Mouse (Mus musculus): ENCODE results near the gene Lkaaear1. TPM values are rescaled to one million over a fixed set of nuclear protein-coding genes. Genes with fewer than 3 reads are reported as not detected.

Lkaaear1 gene
- polyA plus RNA-seq, 1 experiment from 2014 or later = not detected

- ATAC-seq = no peak
- no peaks in the 10 kb centered on the region for H3K36me3 ChIP-seq (ENCODE audit: control insufficient read depth, insufficient read depth, low read length)
These were observed 20.5 kb downstream of the Lkaaear1 start for GRCm38 (mm10) chr2:181677755-181678098.

GRCm38 (mm10) chr2:181677096-181677754 is 21.0 kb downstream of the Lkaaear1 start:
- Histone ChIP-seq H3K4me2 (ENCODE audit: low read length) (no peak overlapping the region), H3K27me3 (ENCODE audit: control insufficient read depth, insufficient read depth, low read depth, low read length) (peaks cover 18% of the 10 kb centered on the region), H3K36me3 (ENCODE audit: control insufficient read depth, insufficient read depth, low read length) (no peaks in the 10 kb centered on the region), H3K27ac (ENCODE audit: low read length) (peak overlapping the region; percentile 38), H3K4me3 (ENCODE audit: low read depth, low read length) (no peak overlapping the region), H3K9me3 (replicated peaks; ENCODE audit: control insufficient read depth, low read length, poor library complexity, severe bottlenecking) (no peaks in the 10 kb centered on the region), H3K4me1 (ENCODE audit: control insufficient read depth, insufficient read depth, low read length) (peaks cover 19% of the 10 kb centered on the region), H3K9ac (ENCODE audit: low read depth, low read length) (no peak overlapping the region)
- 59% methylated on average over 5 of the region's 5 CpGs for WGBS
- ATAC-seq = no peak

More at GRCm38 (mm10) chr2:181677755-181678098, 20.5 kb downstream of the Lkaaear1 start:
- Histone ChIP-seq H3K27me3 (ENCODE audit: control insufficient read depth, insufficient read depth, low read depth, low read length) (peaks cover 13% of the 10 kb centered on the region), H3K9me3 (replicated peaks; ENCODE audit: control insufficient read depth, low read length, poor library complexity, severe bottlenecking) (no peaks in the 10 kb centered on the region), H3K27ac (ENCODE audit: low read length) (no peak overlapping the region), H3K4me1 (ENCODE audit: control insufficient read depth, insufficient read depth, low read length) (peaks cover 19% of the 10 kb centered on the region), H3K9ac (ENCODE audit: low read depth, low read length) (no peak overlapping the region), H3K4me3 (ENCODE audit: low read depth, low read length) (no peak overlapping the region), H3K4me2 (ENCODE audit: low read length) (no peak overlapping the region)
- 61% methylated on average over 3 of the region's 3 CpGs for WGBS

- H3K27ac ChIP-seq (ENCODE audit: low read length) = peak overlapping the region; percentile 28; the same call in 1 of the 2 replicates
- no peak overlapping the region for H3K4me3 ChIP-seq (ENCODE audit: low read depth, low read length)
- H3K4me2 ChIP-seq (ENCODE audit: low read length) = no peak overlapping the region
- H3K9me3 ChIP-seq (replicated peaks; ENCODE audit: control insufficient read depth, low read length, poor library complexity, severe bottlenecking) = no peaks in the 10 kb centered on the region
- 28% methylated on average over 2 of the region's 2 CpGs for WGBS
- H3K36me3 ChIP-seq (ENCODE audit: control insufficient read depth, insufficient read depth, low read length) = no peaks in the 10 kb centered on the region
- H3K27me3 ChIP-seq (ENCODE audit: control insufficient read depth, insufficient read depth, low read depth, low read length) = peaks cover 26% of the 10 kb centered on the region
- peaks cover 19% of the 10 kb centered on the region for H3K4me1 ChIP-seq (ENCODE audit: control insufficient read depth, insufficient read depth, low read length)
- ATAC-seq = no peak
- no peak overlapping the region for H3K9ac ChIP-seq (ENCODE audit: low read depth, low read length)
These were observed 21.8 kb downstream of the Lkaaear1 start for GRCm38 (mm10) chr2:181676424-181676823.

GRCm38 (mm10) chr2:181675454-181675853 is 22.8 kb downstream of the Lkaaear1 start:
- no peak overlapping the region for H3K27ac ChIP-seq (ENCODE audit: low read length)
- no peaks in the 10 kb centered on the region for H3K36me3 ChIP-seq (ENCODE audit: control insufficient read depth, insufficient read depth, low read length)
- 4% methylated on average over 14 of the region's 14 CpGs for WGBS
- no peak for ATAC-seq
- H3K4me3 ChIP-seq (ENCODE audit: low read depth, low read length) = no peak overlapping the region
- no peak overlapping the region for H3K9ac ChIP-seq (ENCODE audit: low read depth, low read length)
- peaks cover 20% of the 10 kb centered on the region; the same call in 1 of the 2 replicates for H3K4me1 ChIP-seq (ENCODE audit: control insufficient read depth, insufficient read depth, low read length)
- peak overlapping the region; percentile 48 for H3K4me2 ChIP-seq (ENCODE audit: low read length)
- H3K9me3 ChIP-seq (replicated peaks; ENCODE audit: control insufficient read depth, low read length, poor library complexity, severe bottlenecking) = no peaks in the 10 kb centered on the region
- peaks cover 36% of the 10 kb centered on the region for H3K27me3 ChIP-seq (ENCODE audit: control insufficient read depth, insufficient read depth, low read depth, low read length)

GRCm38 (mm10) chr2:181674934-181675333 is 23.3 kb downstream of the Lkaaear1 start:
- Histone ChIP-seq H3K27ac (ENCODE audit: low read length) (no peak overlapping the region), H3K4me3 (ENCODE audit: low read depth, low read length) (no peak overlapping the region), H3K9ac (ENCODE audit: low read depth, low read length) (no peak overlapping the region), H3K9me3 (replicated peaks; ENCODE audit: control insufficient read depth, low read length, poor library complexity, severe bottlenecking) (no peaks in the 10 kb centered on the region), H3K36me3 (ENCODE audit: control insufficient read depth, insufficient read depth, low read length) (no peaks in the 10 kb centered on the region), H3K4me1 (ENCODE audit: control insufficient read depth, insufficient read depth, low read length) (peaks cover 22% of the 10 kb centered on the region; the same call in 1 of the 2 replicates), H3K4me2 (ENCODE audit: low read length) (no peak overlapping the region), H3K27me3 (ENCODE audit: control insufficient read depth, insufficient read depth, low read depth, low read length) (peaks cover 41% of the 10 kb centered on the region)
- no peak for ATAC-seq
- WGBS = 90% methylated on average over 4 of the region's 4 CpGs

GRCm38 (mm10) chr2:181673501-181673900 is 24.7 kb downstream of the Lkaaear1 start:
- 54% methylated on average over 1 of the region's 1 CpGs for WGBS
- no peaks in the 10 kb centered on the region for H3K36me3 ChIP-seq (ENCODE audit: control insufficient read depth, insufficient read depth, low read length)
- peaks cover 55% of the 10 kb centered on the region for H3K27me3 ChIP-seq (ENCODE audit: control insufficient read depth, insufficient read depth, low read depth, low read length)
- ATAC-seq = no peak
- H3K4me2 ChIP-seq (ENCODE audit: low read length) = no peak overlapping the region
- peaks cover 19% of the 10 kb centered on the region; the same call in 1 of the 2 replicates for H3K4me1 ChIP-seq (ENCODE audit: control insufficient read depth, insufficient read depth, low read length)
- H3K4me3 ChIP-seq (ENCODE audit: low read depth, low read length) = no peak overlapping the region
- no peak overlapping the region for H3K27ac ChIP-seq (ENCODE audit: low read length)
- no peak overlapping the region for H3K9ac ChIP-seq (ENCODE audit: low read depth, low read length)
- H3K9me3 ChIP-seq (replicated peaks; ENCODE audit: control insufficient read depth, low read length, poor library complexity, severe bottlenecking) = no peaks in the 10 kb centered on the region

- no peak overlapping the region for H3K9ac ChIP-seq (ENCODE audit: low read depth, low read length)
- H3K9me3 ChIP-seq (replicated peaks; ENCODE audit: control insufficient read depth, low read length, poor library complexity, severe bottlenecking) = no peaks in the 10 kb centered on the region
- H3K4me1 ChIP-seq (ENCODE audit: control insufficient read depth, insufficient read depth, low read length) = peaks cover 19% of the 10 kb centered on the region; the same call in 1 of the 2 replicates
- no peak for ATAC-seq
- 21% methylated on average over 7 of the region's 7 CpGs for WGBS
- H3K4me3 ChIP-seq (ENCODE audit: low read depth, low read length) = no peak overlapping the region
- peaks cover 61% of the 10 kb centered on the region for H3K27me3 ChIP-seq (ENCODE audit: control insufficient read depth, insufficient read depth, low read depth, low read length)
- H3K36me3 ChIP-seq (ENCODE audit: control insufficient read depth, insufficient read depth, low read length) = no peaks in the 10 kb centered on the region
- H3K27ac ChIP-seq (ENCODE audit: low read length) = no peak overlapping the region
- no peak overlapping the region; the same call in 1 of the 2 replicates for H3K4me2 ChIP-seq (ENCODE audit: low read length)
These were observed 26.3 kb downstream of the Lkaaear1 start for GRCm38 (mm10) chr2:181671984-181672383.

GRCm38 (mm10) chr2:181671326-181671725 is 26.9 kb downstream of the Lkaaear1 start, which contains the start of gene Sox18:
Gene Sox18, minus strand, starts transcription at chr2:181671640.
- peak within 1 kb of the TSS; percentile 54 for H3K9ac ChIP-seq (ENCODE audit: low read depth, low read length)
- H3K27ac ChIP-seq (ENCODE audit: low read length) = no peak within 1 kb of the TSS
- ATAC-seq = no peak
- peaks cover 19% of the 10 kb centered on the region; the same call in 1 of the 2 replicates for H3K4me1 ChIP-seq (ENCODE audit: control insufficient read depth, insufficient read depth, low read length)
- under 1% methylated on average over 34 of the region's 43 CpGs for WGBS
- H3K9me3 ChIP-seq (replicated peaks; ENCODE audit: control insufficient read depth, low read length, poor library complexity, severe bottlenecking) = no peaks in the 10 kb centered on the region
- H3K4me2 ChIP-seq (ENCODE audit: low read length) = peak within 1 kb of the TSS; percentile 59
- H3K36me3 ChIP-seq (ENCODE audit: control insufficient read depth, insufficient read depth, low read length) = no peaks in the 10 kb centered on the region
- peaks cover 61% of the 10 kb centered on the region for H3K27me3 ChIP-seq (ENCODE audit: control insufficient read depth, insufficient read depth, low read depth, low read length)
- peak within 1 kb of the TSS; percentile 42 for H3K4me3 ChIP-seq (ENCODE audit: low read depth, low read length)

- H3K36me3 ChIP-seq (ENCODE audit: control insufficient read depth, insufficient read depth, low read length) = no peaks in the 10 kb centered on the region
- no peak overlapping the region for H3K27ac ChIP-seq (ENCODE audit: low read length)
- WGBS = under 1% methylated on average over 41 of the region's 41 CpGs
- H3K9ac ChIP-seq (ENCODE audit: low read depth, low read length) = peak overlapping the region; percentile 54
- H3K4me1 ChIP-seq (ENCODE audit: control insufficient read depth, insufficient read depth, low read length) = peaks cover 19% of the 10 kb centered on the region; the same call in 1 of the 2 replicates
- H3K27me3 ChIP-seq (ENCODE audit: control insufficient read depth, insufficient read depth, low read depth, low read length) = peaks cover 61% of the 10 kb centered on the region
- no peaks in the 10 kb centered on the region for H3K9me3 ChIP-seq (replicated peaks; ENCODE audit: control insufficient read depth, low read length, poor library complexity, severe bottlenecking)
- ATAC-seq = no peak
- H3K4me2 ChIP-seq (ENCODE audit: low read length) = peak overlapping the region; percentile 59
- peak overlapping the region; percentile 42 for H3K4me3 ChIP-seq (ENCODE audit: low read depth, low read length)
These were observed 27.3 kb downstream of the Lkaaear1 start for GRCm38 (mm10) chr2:181670913-181671311.
